ENCODE assay signal across 19 mouse cellular contexts in the genomic region with DNA sequence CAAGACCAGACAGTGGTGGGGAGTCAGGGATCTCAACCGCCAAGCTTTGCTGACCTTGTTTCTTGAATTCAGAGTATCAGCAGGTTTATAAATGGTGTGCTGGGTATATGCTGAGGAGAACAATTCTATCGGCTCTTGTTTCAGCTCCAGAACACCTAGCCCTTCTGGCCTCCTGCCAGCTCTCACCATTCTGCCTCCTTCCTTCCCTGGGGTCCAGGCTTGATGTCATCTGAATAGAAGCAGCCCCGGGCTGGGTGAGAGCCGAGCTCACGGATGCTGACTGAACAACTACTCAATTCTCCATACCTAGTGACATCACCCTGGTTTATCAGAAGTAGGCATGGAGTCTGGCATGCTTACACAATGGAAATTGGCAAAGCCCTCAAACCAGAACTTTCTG.
A peak's percentile ranks its signal among the peaks of the same experiment; 100 is the strongest.
DNase-seq lines count a peak whose midpoint lies in the region; ATAC-seq and TF ChIP-seq lines count a peak whose summit lies in the region.
"Had no signal": no experiment of that assay in that cellular context is flagged by ENCODE, and none has a peak within 500 bp of the region (broad histone marks: within the 10 kb centered on the region; RNA-seq: fewer than 3 reads in every experiment).

No protein-coding gene starts in this region.

- no peak for ATAC-seq in heart, embryonic 11.5 days (replicated peaks; ENCODE audit: insufficient number of reproducible peaks, low FRiP score, low TSS enrichment)
- ATAC-seq in heart, embryonic 15.5 days (replicated peaks; ENCODE audit: insufficient number of reproducible peaks, insufficient read depth, low FRiP score, low read depth), result 0 out of 2 replicates have a peak, but pooled peaks have one; percentile 10
- no peak for ATAC-seq in lung, embryonic 14.5 days (ENCODE audit: insufficient read depth)
- ATAC-seq: activated CD4-positive, CD25-positive, alpha-beta regulatory T cell, adult 4 months; forebrain, embryonic 15.5 days; hindbrain, postnatal 0 days; Patski had no signal

- intact Hi-C loops in heart, adult 2 months (cut with DNase I), result no loop called here

- no peak for TF ChIP-seq EP300 in heart, adult 2 months (IDR thresholded peaks at IDR 0.05; ENCODE audit: insufficient read depth, low read depth, low read length)

- no peak for TF ChIP-seq CTCF in heart, adult 2 months (IDR thresholded peaks at IDR 0.05)
- TF ChIP-seq CTCF in lung, embryonic 14.5 days (IDR thresholded peaks at IDR 0.05; ENCODE audit: low read depth), result no peak

- peaks cover 10% of the 10 kb centered on the region for H3K4me1 ChIP-seq in heart, embryonic 11.5 days (ENCODE audit: control insufficient read depth, insufficient read depth, low read length)
- peaks cover 8% of the 10 kb centered on the region for H3K4me1 ChIP-seq in heart, embryonic 15.5 days (replicated peaks)
- no peaks in the 10 kb centered on the region for H3K4me1 ChIP-seq in heart, adult 2 months (ENCODE audit: control insufficient read depth, insufficient read depth, low read length)
- H3K4me1 ChIP-seq in lung, embryonic 14.5 days (ENCODE audit: insufficient read depth), result no peaks in the 10 kb centered on the region

- H3K27me3 ChIP-seq in heart, embryonic 11.5 days (ENCODE audit: control insufficient read depth, insufficient read depth, low read length), result no peaks in the 10 kb centered on the region
- no peaks in the 10 kb centered on the region for H3K27me3 ChIP-seq in heart, embryonic 15.5 days
- no peaks in the 10 kb centered on the region; the same call in 1 of the 2 replicates for H3K27me3 ChIP-seq in heart, adult 2 months (ENCODE audit: control insufficient read depth, insufficient read depth, low read length)
- H3K27me3 ChIP-seq in lung, embryonic 14.5 days (ENCODE audit: insufficient read depth, low read length), result no peaks in the 10 kb centered on the region
- H3K27me3 ChIP-seq: CH12.LX; embryonic facial prominence, embryonic 13.5 days; forebrain, embryonic 15.5 days; hindbrain, embryonic 13.5 days; Patski had no signal

- H3K4me3 ChIP-seq in heart, embryonic 11.5 days (ENCODE audit: low read depth, low read length), result no peak overlapping the region
- H3K4me3 ChIP-seq in heart, embryonic 15.5 days, result no peak overlapping the region
- no peak overlapping the region for H3K4me3 ChIP-seq in heart, adult 2 months
- no peak overlapping the region for H3K4me3 ChIP-seq in lung, embryonic 14.5 days (ENCODE audit: low read depth, low read length)
- H3K4me3 ChIP-seq: embryonic facial prominence, embryonic 13.5 days; forebrain, embryonic 15.5 days; heart, embryonic 10.5 days; hindbrain, embryonic 13.5 days had no signal

- peak overlapping the region; percentile 21; the same call in 1 of the 2 replicates for H3K4me2 ChIP-seq in heart, embryonic 11.5 days
- H3K4me2 ChIP-seq in heart, embryonic 15.5 days, result peak overlapping the region; percentile 3; the same call in 1 of the 2 replicates
- no peak overlapping the region for H3K4me2 ChIP-seq in lung, embryonic 14.5 days
- H3K4me2 ChIP-seq: embryonic facial prominence, embryonic 13.5 days; forebrain, embryonic 15.5 days; hindbrain, embryonic 13.5 days had no signal

- no peaks in the 10 kb centered on the region for H3K79me2 ChIP-seq in heart, adult 2 months (replicated peaks; ENCODE audit: control insufficient read depth, insufficient read depth, low read length)

- H3K36me3 ChIP-seq in heart, embryonic 11.5 days (ENCODE audit: control insufficient read depth, insufficient read depth, low read length), result no peaks in the 10 kb centered on the region
- H3K36me3 ChIP-seq in heart, embryonic 15.5 days, result no peaks in the 10 kb centered on the region
- no peaks in the 10 kb centered on the region for H3K36me3 ChIP-seq in heart, adult 2 months (ENCODE audit: control insufficient read depth, insufficient read depth, low read length)
- H3K36me3 ChIP-seq in lung, embryonic 14.5 days (ENCODE audit: insufficient read depth), result no peaks in the 10 kb centered on the region
- H3K36me3 ChIP-seq: embryonic facial prominence, embryonic 13.5 days; forebrain, embryonic 15.5 days; heart, embryonic 10.5 days; hindbrain, embryonic 13.5 days had no signal

- WGBS in heart, embryonic 11.5 days (ENCODE audit: insufficient replicate concordance), result 40% methylated on average over 5 of the region's 5 CpGs
- 21% methylated on average over 5 of the region's 5 CpGs for WGBS in heart, embryonic 15.5 days
- 27% methylated on average over 5 of the region's 5 CpGs for WGBS in heart, adult 2 months
- WGBS in lung, embryonic 14.5 days, result 28% methylated on average over 5 of the region's 5 CpGs

- no peak overlapping the region for H3K9ac ChIP-seq in heart, embryonic 11.5 days (ENCODE audit: low read depth, low read length)
- H3K9ac ChIP-seq in heart, embryonic 15.5 days, result no peak overlapping the region
- H3K9ac ChIP-seq in heart, adult 2 months (ENCODE audit: low read depth, low read length), result no peak overlapping the region
- no peak overlapping the region for H3K9ac ChIP-seq in lung, embryonic 14.5 days
- H3K9ac ChIP-seq: embryonic facial prominence, embryonic 13.5 days; forebrain, embryonic 15.5 days; hindbrain, embryonic 13.5 days had no signal

- DNase-seq in heart, adult 9 months (ENCODE audit: low spot score in 2 of 2), result no peak
- DNase-seq in heart, adult 2 months, result no peak
- DNase-seq in lung, embryonic 14.5 days, result peak; percentile 47
- no peak for DNase-seq in lung, adult 18-20 months
- DNase-seq: adrenal gland, postnatal 14 days; cerebellum, adult 11-12 months; cerebellum, adult 9-10 months; gastrocnemius, postnatal 36 days; kidney, adult 11 months had no signal

- H3K9me3 ChIP-seq in heart, embryonic 11.5 days (replicated peaks; ENCODE audit: control insufficient read depth, low read length), result no peaks in the 10 kb centered on the region
- no peaks in the 10 kb centered on the region for H3K9me3 ChIP-seq in heart, embryonic 15.5 days (replicated peaks)
- no peaks in the 10 kb centered on the region for H3K9me3 ChIP-seq in lung, embryonic 14.5 days (ENCODE audit: low read depth, low read length)
- H3K9me3 ChIP-seq: embryonic facial prominence, embryonic 13.5 days; forebrain, embryonic 15.5 days; heart, embryonic 10.5 days; hindbrain, embryonic 13.5 days had no signal

- no peak overlapping the region for H3K27ac ChIP-seq in heart, embryonic 11.5 days (ENCODE audit: low read depth, low read length)
- no peak overlapping the region for H3K27ac ChIP-seq in heart, embryonic 15.5 days
- no peak overlapping the region for H3K27ac ChIP-seq in heart, adult 2 months
- H3K27ac ChIP-seq in lung, embryonic 14.5 days (ENCODE audit: low read depth), result no peak overlapping the region
- H3K27ac ChIP-seq: embryonic facial prominence, embryonic 13.5 days; forebrain, embryonic 15.5 days; heart, embryonic 10.5 days; hindbrain, embryonic 13.5 days; hindbrain, postnatal 0 days had no signal

- TF ChIP-seq POLR2A in heart, adult 2 months (IDR thresholded peaks at IDR 0.05; ENCODE audit: insufficient read depth, low read depth, low read length), result no peak
